9 mouse cellular contexts compared by ENCODE assay signal in genomic region chr7:45300270-45300669, GRCm38 (mm10). TPM values are rescaled to one million over a fixed set of nuclear protein-coding genes. Genes with fewer than 3 reads are reported as not detected.
DNase-seq lines count a peak whose midpoint lies in the region; ATAC-seq lines count a peak whose summit lies in the region.
"Had no signal": no experiment of that assay in that cellular context is flagged by ENCODE, and none has a peak within 500 bp of the region (broad histone marks: within the 10 kb centered on the region; RNA-seq: fewer than 3 reads in every experiment).

No protein-coding gene starts in this region.

- peak; percentile 19 to 58 for DNase-seq in heart, adult 9 months (ENCODE audit: low spot score in 2 of 2)
- DNase-seq in heart, adult 11 months = no peak
- DNase-seq in adrenal gland, postnatal 14 days = peak; percentile 82
- DNase-seq in left cerebral cortex, postnatal 14 days (ENCODE audit: low spot score in 2 of 2) = peak; percentile 84
- peak; percentile 65 for DNase-seq in telencephalon, adult 2 months (ENCODE audit: low read depth, low spot score)

- no peak overlapping the region for H3K27ac ChIP-seq in embryonic facial prominence, embryonic 13.5 days
- H3K27ac ChIP-seq in hindbrain, embryonic 13.5 days = no peak overlapping the region
- H3K27ac ChIP-seq in midbrain, embryonic 16.5 days (ENCODE audit: low read length) = no peak overlapping the region
- H3K27ac ChIP-seq: liver, embryonic 15.5 days had no signal

- peak overlapping the region; percentile 36; the same call in 1 of the 2 replicates for H3K9ac ChIP-seq in embryonic facial prominence, embryonic 13.5 days
- H3K9ac ChIP-seq in hindbrain, embryonic 13.5 days = peak overlapping the region; percentile 29; the same call in 1 of the 2 replicates
- H3K9ac ChIP-seq in midbrain, embryonic 16.5 days (ENCODE audit: low read depth, low read length) = peak overlapping the region; percentile 34; the same call in 1 of the 2 replicates
- H3K9ac ChIP-seq: liver, embryonic 15.5 days had no signal

- H3K9me3 ChIP-seq in embryonic facial prominence, embryonic 13.5 days = no peaks in the 10 kb centered on the region
- H3K9me3 ChIP-seq in hindbrain, embryonic 13.5 days = no peaks in the 10 kb centered on the region
- H3K9me3 ChIP-seq in midbrain, embryonic 16.5 days (replicated peaks; ENCODE audit: control insufficient read depth, low read length, poor library complexity, severe bottlenecking) = no peaks in the 10 kb centered on the region
- H3K9me3 ChIP-seq: liver, embryonic 15.5 days had no signal

- ATAC-seq in embryonic facial prominence, embryonic 13.5 days (ENCODE audit: insufficient number of reproducible peaks, insufficient read depth, low FRiP score, low TSS enrichment, low read depth) = no peak
- ATAC-seq in hindbrain, embryonic 13.5 days (ENCODE audit: low FRiP score) = no peak
- 0 out of 2 replicates have a peak, but pooled peaks have one; percentile 44 for ATAC-seq in midbrain, embryonic 16.5 days

- no peak overlapping the region for H3K4me3 ChIP-seq in embryonic facial prominence, embryonic 13.5 days
- H3K4me3 ChIP-seq in hindbrain, embryonic 13.5 days = no peak overlapping the region
- H3K4me3 ChIP-seq in midbrain, embryonic 16.5 days (ENCODE audit: low read depth, low read length) = no peak overlapping the region
- H3K4me3 ChIP-seq: liver, embryonic 15.5 days had no signal

- H3K27me3 ChIP-seq in embryonic facial prominence, embryonic 13.5 days = no peaks in the 10 kb centered on the region
- H3K27me3 ChIP-seq in hindbrain, embryonic 13.5 days = 0 out of 2 replicates have a peak, but pooled peaks cover 5% of the 10 kb centered on the region
- H3K27me3 ChIP-seq in midbrain, embryonic 16.5 days (ENCODE audit: control insufficient read depth, insufficient read depth, low read depth, low read length) = peaks cover 2% of the 10 kb centered on the region; the same call in 1 of the 2 replicates

- intact Hi-C loops in left cerebral cortex, postnatal 14 days (cut with DNase I) = loop anchor here (5.0 kb wide), 1 partner anchor 67 kb away; the partner anchor contains the start of gene Ppfia3

- 13% methylated on average over 6 of the region's 6 CpGs for WGBS in embryonic facial prominence, embryonic 13.5 days
- WGBS in hindbrain, embryonic 13.5 days = 18% methylated on average over 6 of the region's 6 CpGs
- WGBS in midbrain, embryonic 16.5 days = 16% methylated on average over 6 of the region's 6 CpGs

- H3K4me2 ChIP-seq in embryonic facial prominence, embryonic 13.5 days = no peak overlapping the region
- H3K4me2 ChIP-seq in hindbrain, embryonic 13.5 days = 0 out of 2 replicates have a peak overlapping the region, but pooled peaks have one; percentile 9
- H3K4me2 ChIP-seq in midbrain, embryonic 16.5 days (ENCODE audit: low read length) = peak overlapping the region; percentile 33
- H3K4me2 ChIP-seq: liver, embryonic 15.5 days had no signal

- peaks cover 22% of the 10 kb centered on the region for H3K4me1 ChIP-seq in embryonic facial prominence, embryonic 13.5 days
- peaks cover 25% of the 10 kb centered on the region for H3K4me1 ChIP-seq in hindbrain, embryonic 13.5 days (replicated peaks)
- peaks cover 7% of the 10 kb centered on the region; the same call in 1 of the 2 replicates for H3K4me1 ChIP-seq in midbrain, embryonic 16.5 days (ENCODE audit: control insufficient read depth, insufficient read depth, low read length)

- H3K36me3 ChIP-seq in embryonic facial prominence, embryonic 13.5 days = peaks cover 20% of the 10 kb centered on the region
- H3K36me3 ChIP-seq in hindbrain, embryonic 13.5 days = no peaks in the 10 kb centered on the region
- no peaks in the 10 kb centered on the region for H3K36me3 ChIP-seq in midbrain, embryonic 16.5 days (ENCODE audit: control insufficient read depth, insufficient read depth, low read length)
- H3K36me3 ChIP-seq: liver, embryonic 15.5 days had no signal

RNA-seq across cellular contexts. Expression of gene Slc6a21, which starts 23.0 kb away (rescaled TPM):
- not detected in 2 replicates for total RNA-seq in adrenal gland, postnatal 14 days (2021)
- polyA plus RNA-seq in embryonic facial prominence, embryonic 13.5 days (2015; fragmentation: Nextera tagmentation; extraction: Ambion mirVana) = not detected in 2 replicates
- not detected in 2 replicates for polyA plus RNA-seq in hindbrain, embryonic 13.5 days (2015; fragmentation: Nextera tagmentation; extraction: Ambion mirVana)
- under 1 TPM; 0.40 to 0.59 TPM for total RNA-seq in left cerebral cortex, postnatal 14 days (2021)
- not detected in 2 replicates for polyA plus RNA-seq in midbrain, embryonic 16.5 days (2015; fragmentation: Nextera tagmentation; extraction: Ambion mirVana)
- polyA plus RNA-seq: liver, embryonic 15.5 days had no signal

RNA-seq across cellular contexts. Expression of gene Trpm4, which starts 33.3 kb away (rescaled TPM):
- 13.5 and 15.1 TPM in 2 replicates for total RNA-seq in adrenal gland, postnatal 14 days (2021)
- polyA plus RNA-seq in embryonic facial prominence, embryonic 13.5 days (2015; fragmentation: Nextera tagmentation; extraction: Ambion mirVana) = 17.8 and 23.8 TPM in 2 replicates
- 7.3 and 8.9 TPM in 2 replicates for polyA plus RNA-seq in hindbrain, embryonic 13.5 days (2015; fragmentation: Nextera tagmentation; extraction: Ambion mirVana)
- 10 to 100 TPM; 19.5 to 21.3 TPM for total RNA-seq in left cerebral cortex, postnatal 14 days (2021)
- 11.1 and 12.4 TPM in 2 replicates for polyA plus RNA-seq in midbrain, embryonic 16.5 days (2015; fragmentation: Nextera tagmentation; extraction: Ambion mirVana)

RNA-seq across cellular contexts. Expression of gene Hrc, which starts 34.8 kb away (rescaled TPM):
- 0.15 and 0.45 TPM in 2 replicates for total RNA-seq in adrenal gland, postnatal 14 days (2021)
- 2.2 and 2.9 TPM in 2 replicates for polyA plus RNA-seq in embryonic facial prominence, embryonic 13.5 days (2015; fragmentation: Nextera tagmentation; extraction: Ambion mirVana)
- 0.31 TPM in 2 replicates for polyA plus RNA-seq in hindbrain, embryonic 13.5 days (2015; fragmentation: Nextera tagmentation; extraction: Ambion mirVana)
- total RNA-seq in left cerebral cortex, postnatal 14 days (2021) = 1 to 10 TPM in 1 of 2 experiments, under 1 TPM in 1; 0.99 to 1.2 TPM
- polyA plus RNA-seq in midbrain, embryonic 16.5 days (2015; fragmentation: Nextera tagmentation; extraction: Ambion mirVana) = 0.39 and 0.40 TPM in 2 replicates

RNA-seq across cellular contexts. Expression of gene Slc6a16, which starts 59.4 kb away (rescaled TPM):
- not detected in 2 replicates for total RNA-seq in adrenal gland, postnatal 14 days (2021)
- polyA plus RNA-seq in embryonic facial prominence, embryonic 13.5 days (2015; fragmentation: Nextera tagmentation; extraction: Ambion mirVana) = 0.17 and 0.29 TPM in 2 replicates
- polyA plus RNA-seq in hindbrain, embryonic 13.5 days (2015; fragmentation: Nextera tagmentation; extraction: Ambion mirVana) = 0.18 and 0.38 TPM in 2 replicates
- 1 to 10 TPM in 1 of 2 experiments, under 1 TPM in 1; 0.97 to 1.1 TPM for total RNA-seq in left cerebral cortex, postnatal 14 days (2021)
- polyA plus RNA-seq in midbrain, embryonic 16.5 days (2015; fragmentation: Nextera tagmentation; extraction: Ambion mirVana) = 0.93 and 1.2 TPM in 2 replicates
- polyA plus RNA-seq: liver, embryonic 15.5 days had no signal
